Mouse (Mus musculus): ENCODE measurements around the gene Cideb.

GRCm38 (mm10) chr14:55768555-55768954 is 10.3 kb upstream of the Cideb start:
- TF ChIP-seq CTCF (IDR thresholded peaks at IDR 0.05; ENCODE audit: extremely low read depth, insufficient read length, insufficient replicate concordance, low read depth, low read length) (no peak), POLR2A (IDR thresholded peaks at IDR 0.05; ENCODE audit: low read depth, low read length) (no peak)

Measured in small intestine, adult 2 months (tissue).